22 mouse cellular contexts compared by ENCODE assay signal in the genomic region with DNA sequence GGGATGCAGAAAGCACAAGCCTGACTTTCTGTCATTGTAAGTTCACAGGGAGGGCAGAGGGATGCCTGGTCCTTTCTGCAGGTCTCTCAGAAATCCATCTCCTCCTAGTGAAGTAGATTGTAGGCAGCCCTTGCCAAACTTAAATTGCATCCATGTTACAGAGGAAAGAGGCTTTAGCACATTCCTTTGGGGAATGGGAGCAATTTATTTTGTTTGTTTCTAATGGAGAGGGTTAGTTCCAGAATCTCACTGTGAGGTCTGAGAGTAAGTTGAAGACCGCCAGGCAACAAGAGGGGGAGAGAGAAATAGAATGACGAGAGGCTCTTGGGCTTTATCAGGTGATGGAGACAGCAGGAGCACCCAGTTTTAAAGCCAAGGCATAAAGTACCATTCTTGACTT.
"Had no signal": no experiment of that assay in that cellular context is flagged by ENCODE, and none has a peak within 500 bp of the region (broad histone marks: within the 10 kb centered on the region; RNA-seq: fewer than 3 reads in every experiment).

No protein-coding gene starts in this region.

- H3K9ac ChIP-seq: kidney, embryonic 15.5 days; limb, embryonic 12.5 days; liver, embryonic 12.5 days; liver, embryonic 15.5 days; lung, embryonic 15.5 days; midbrain, embryonic 12.5 days; midbrain, embryonic 15.5 days had no signal

- H3K27ac ChIP-seq: left cerebral cortex, adult 2 months; limb, embryonic 12.5 days; liver, embryonic 12.5 days; liver, embryonic 15.5 days; lung, embryonic 15.5 days; midbrain, embryonic 12.5 days; midbrain, embryonic 15.5 days had no signal

- H3K9me3 ChIP-seq: kidney, embryonic 15.5 days; limb, embryonic 12.5 days; liver, embryonic 12.5 days; liver, embryonic 15.5 days; lung, embryonic 15.5 days; megakaryocyte, embryonic 14.5 days; midbrain, embryonic 12.5 days; midbrain, embryonic 15.5 days; neural tube, embryonic 13.5 days had no signal

- DNase-seq: kidney, adult 8-10 months; kidney, postnatal 10 days; kidney, postnatal 36 days; layer of hippocampus, postnatal 36 days; liver; lung, adult 18-20 months; lung, postnatal 10 days; lung, postnatal 36 days; retina, postnatal 1 day; thymus, adult 18-20 months; thymus, postnatal 4 days had no signal

- H3K4me2 ChIP-seq: kidney, embryonic 15.5 days; limb, embryonic 12.5 days; liver, embryonic 12.5 days; liver, embryonic 15.5 days; lung, embryonic 15.5 days; midbrain, embryonic 12.5 days; midbrain, embryonic 15.5 days; neural tube, embryonic 13.5 days had no signal

- H3K27me3 ChIP-seq: kidney, embryonic 15.5 days; liver, embryonic 12.5 days; liver, embryonic 15.5 days; lung, embryonic 15.5 days; megakaryocyte, embryonic 14.5 days; midbrain, embryonic 15.5 days had no signal

- ATAC-seq: liver, embryonic 12.5 days; midbrain, embryonic 15.5 days had no signal

- H3K4me1 ChIP-seq: liver, embryonic 12.5 days; liver, embryonic 15.5 days had no signal

- H3K4me3 ChIP-seq: kidney, embryonic 15.5 days; left cerebral cortex, adult 2 months; limb, embryonic 12.5 days; liver, embryonic 12.5 days; liver, embryonic 15.5 days; lung, embryonic 15.5 days; megakaryocyte, embryonic 14.5 days; midbrain, embryonic 12.5 days; midbrain, embryonic 15.5 days; myocyte; neural tube, embryonic 13.5 days had no signal

- H3K36me3 ChIP-seq: kidney, embryonic 15.5 days; limb, embryonic 12.5 days; liver, embryonic 12.5 days; liver, embryonic 15.5 days; lung, embryonic 15.5 days; midbrain, embryonic 12.5 days; midbrain, embryonic 15.5 days; neural tube, embryonic 13.5 days had no signal
